Mouse (Mus musculus): ENCODE data around the gene Vav2. TPM values are rescaled to one million over a fixed set of nuclear protein-coding genes. Genes with fewer than 3 reads are reported as not detected.
A peak's percentile ranks its signal among the peaks of the same experiment; 100 is the strongest.

Vav2 gene
- polyA plus RNA-seq, 1 experiment from 2014 or later = 5.8 TPM

- H3K9ac ChIP-seq = no peak overlapping the region
- no peak overlapping the region; the same call in 1 of the 2 replicates for H3K27ac ChIP-seq (replicated peaks)
- no peak overlapping the region for H3K4me3 ChIP-seq (replicated peaks)
- no peak overlapping the region for H3K4me2 ChIP-seq (replicated peaks)
- ATAC-seq (ENCODE audit: insufficient number of reproducible peaks, low FRiP score, low TSS enrichment, low read depth) = peak; percentile 29; the same call in 1 of the 2 replicates
- no peaks in the 10 kb centered on the region for H3K27me3 ChIP-seq
- whole genome bisulfite sequencing = 10% methylated on average over 3 of the region's 3 CpGs
- no peaks in the 10 kb centered on the region for H3K9me3 ChIP-seq (replicated peaks)
- H3K4me1 ChIP-seq = peaks cover 8% of the 10 kb centered on the region
- H3K36me3 ChIP-seq = peaks cover 29% of the 10 kb centered on the region; the same call in 1 of the 2 replicates
These were observed 137.8 kb downstream of the Vav2 start for GRCm38 (mm10) chr2:27289019-27289418.

- Histone ChIP-seq H3K4me2 (replicated peaks) (no peak overlapping the region), H3K27me3 (no peaks in the 10 kb centered on the region), H3K4me1 (peaks cover 8% of the 10 kb centered on the region), H3K27ac (replicated peaks) (no peak overlapping the region), H3K9me3 (replicated peaks) (no peaks in the 10 kb centered on the region), H3K9ac (no peak overlapping the region), H3K4me3 (replicated peaks) (no peak overlapping the region), H3K36me3 (peaks cover 32% of the 10 kb centered on the region; the same call in 1 of the 2 replicates)
- WGBS = 66% methylated on average over 7 of the region's 7 CpGs
- ATAC-seq (ENCODE audit: insufficient number of reproducible peaks, low FRiP score, low TSS enrichment, low read depth) = no peak; the same call in 1 of the 2 replicates
These were observed 139.7 kb downstream of the Vav2 start for GRCm38 (mm10) chr2:27286971-27287710.

- Histone ChIP-seq H3K4me2 (replicated peaks) (no peak overlapping the region), H3K4me1 (peaks cover 8% of the 10 kb centered on the region), H3K4me3 (replicated peaks) (no peak overlapping the region), H3K9ac (no peak overlapping the region), H3K27ac (replicated peaks) (no peak overlapping the region), H3K9me3 (replicated peaks) (no peaks in the 10 kb centered on the region), H3K27me3 (no peaks in the 10 kb centered on the region), H3K36me3 (peaks cover 35% of the 10 kb centered on the region; the same call in 1 of the 2 replicates)
- ATAC-seq (ENCODE audit: insufficient number of reproducible peaks, low FRiP score, low TSS enrichment, low read depth) = no peak
- 66% methylated on average over 7 of the region's 7 CpGs for WGBS
These were observed 142.4 kb downstream of the Vav2 start for GRCm38 (mm10) chr2:27284441-27284840.

- Histone ChIP-seq H3K27me3 (no peaks in the 10 kb centered on the region), H3K9ac (no peak overlapping the region), H3K4me2 (replicated peaks) (no peak overlapping the region), H3K27ac (replicated peaks) (no peak overlapping the region), H3K36me3 (peaks cover 46% of the 10 kb centered on the region), H3K4me1 (no peaks in the 10 kb centered on the region), H3K9me3 (replicated peaks) (no peaks in the 10 kb centered on the region), H3K4me3 (replicated peaks) (no peak overlapping the region)
- ATAC-seq (ENCODE audit: insufficient number of reproducible peaks, low FRiP score, low TSS enrichment, low read depth) = no peak
- WGBS = 89% methylated on average over 9 of the region's 9 CpGs
These were observed 145.1 kb downstream of the Vav2 start for GRCm38 (mm10) chr2:27281771-27282170.

GRCm38 (mm10) chr2:27280920-27281611 is 145.8 kb downstream of the Vav2 start:
- Histone ChIP-seq H3K27me3 (no peaks in the 10 kb centered on the region), H3K36me3 (peaks cover 47% of the 10 kb centered on the region)
- WGBS = 68% methylated on average over 13 of the region's 13 CpGs

GRCm38 (mm10) chr2:27278859-27279258 is 148.0 kb downstream of the Vav2 start:
- Histone ChIP-seq H3K27ac (replicated peaks) (no peak overlapping the region), H3K36me3 (peaks cover 55% of the 10 kb centered on the region), H3K27me3 (no peaks in the 10 kb centered on the region), H3K4me2 (replicated peaks) (no peak overlapping the region), H3K4me3 (replicated peaks) (no peak overlapping the region), H3K9me3 (replicated peaks) (no peaks in the 10 kb centered on the region), H3K4me1 (no peaks in the 10 kb centered on the region), H3K9ac (no peak overlapping the region)
- WGBS = 87% methylated on average over 7 of the region's 7 CpGs
- no peak for ATAC-seq (ENCODE audit: insufficient number of reproducible peaks, low FRiP score, low TSS enrichment, low read depth)

More at GRCm38 (mm10) chr2:27280920-27281611, 145.8 kb downstream of the Vav2 start:
- Histone ChIP-seq H3K9ac (no peak overlapping the region), H3K4me2 (replicated peaks) (no peak overlapping the region), H3K4me1 (no peaks in the 10 kb centered on the region), H3K27ac (replicated peaks) (no peak overlapping the region), H3K4me3 (replicated peaks) (no peak overlapping the region), H3K9me3 (replicated peaks) (no peaks in the 10 kb centered on the region)
- no peak for ATAC-seq (ENCODE audit: insufficient number of reproducible peaks, low FRiP score, low TSS enrichment, low read depth)

GRCm38 (mm10) chr2:27268325-27268724 is 158.5 kb downstream of the Vav2 start:
- Histone ChIP-seq H3K27ac (replicated peaks) (no peak overlapping the region), H3K27me3 (no peaks in the 10 kb centered on the region), H3K4me2 (replicated peaks) (no peak overlapping the region), H3K9ac (no peak overlapping the region), H3K4me3 (replicated peaks) (no peak overlapping the region), H3K36me3 (peaks cover 55% of the 10 kb centered on the region), H3K9me3 (replicated peaks) (no peaks in the 10 kb centered on the region), H3K4me1 (no peaks in the 10 kb centered on the region)
- no peak for ATAC-seq (ENCODE audit: insufficient number of reproducible peaks, low FRiP score, low TSS enrichment, low read depth)
- WGBS = 50% methylated on average over 2 of the region's 2 CpGs

GRCm38 (mm10) chr2:27265819-27266218 is 161.0 kb downstream of the Vav2 start:
- Histone ChIP-seq H3K9ac (no peak overlapping the region), H3K27ac (replicated peaks) (no peak overlapping the region), H3K36me3 (peaks cover 41% of the 10 kb centered on the region), H3K4me1 (no peaks in the 10 kb centered on the region), H3K4me2 (replicated peaks) (no peak overlapping the region), H3K4me3 (replicated peaks) (no peak overlapping the region), H3K27me3 (no peaks in the 10 kb centered on the region), H3K9me3 (replicated peaks) (no peaks in the 10 kb centered on the region)
- no peak for ATAC-seq (ENCODE audit: insufficient number of reproducible peaks, low FRiP score, low TSS enrichment, low read depth)
- 84% methylated on average over 3 of the region's 3 CpGs for WGBS

GRCm38 (mm10) chr2:27262984-27263383 is 163.8 kb downstream of the Vav2 start:
- 78% methylated on average over 4 of the region's 4 CpGs for WGBS
- Histone ChIP-seq H3K9ac (no peak overlapping the region), H3K4me2 (replicated peaks) (no peak overlapping the region), H3K4me3 (replicated peaks) (no peak overlapping the region), H3K9me3 (replicated peaks) (no peaks in the 10 kb centered on the region), H3K4me1 (no peaks in the 10 kb centered on the region), H3K36me3 (peaks cover 18% of the 10 kb centered on the region), H3K27ac (replicated peaks) (no peak overlapping the region), H3K27me3 (no peaks in the 10 kb centered on the region)
- ATAC-seq (ENCODE audit: insufficient number of reproducible peaks, low FRiP score, low TSS enrichment, low read depth) = no peak

GRCm38 (mm10) chr2:27251434-27251833 is 175.4 kb downstream of the Vav2 start:
- H3K9ac ChIP-seq = no peak overlapping the region
- no peak overlapping the region for H3K4me2 ChIP-seq (replicated peaks)
- H3K27me3 ChIP-seq = no peaks in the 10 kb centered on the region
- H3K4me3 ChIP-seq (replicated peaks) = no peak overlapping the region
- H3K4me1 ChIP-seq = peaks cover 12% of the 10 kb centered on the region
- no peak for ATAC-seq (ENCODE audit: insufficient number of reproducible peaks, low FRiP score, low TSS enrichment, low read depth)
- no peak overlapping the region for H3K27ac ChIP-seq (replicated peaks)
- H3K9me3 ChIP-seq (replicated peaks) = no peaks in the 10 kb centered on the region
- no peaks in the 10 kb centered on the region for H3K36me3 ChIP-seq

- H3K36me3 ChIP-seq = no peaks in the 10 kb centered on the region
- H3K9me3 ChIP-seq (replicated peaks) = no peaks in the 10 kb centered on the region
- WGBS = 65% methylated on average over 2 of the region's 2 CpGs
- H3K4me2 ChIP-seq (replicated peaks) = peak within 1 kb of the TSS; percentile 34
- H3K27ac ChIP-seq (replicated peaks) = peak within 1 kb of the TSS; percentile 39; the same call in 1 of the 2 replicates
- ATAC-seq (ENCODE audit: insufficient number of reproducible peaks, low FRiP score, low TSS enrichment, low read depth) = no peak
- no peaks in the 10 kb centered on the region for H3K27me3 ChIP-seq
- H3K9ac ChIP-seq = no peak within 1 kb of the TSS
- H3K4me3 ChIP-seq (replicated peaks) = no peak within 1 kb of the TSS
- H3K4me1 ChIP-seq = peaks cover 12% of the 10 kb centered on the region
These were observed 178.6 kb downstream of the Vav2 start, which contains the start of gene Sardh for GRCm38 (mm10) chr2:27248211-27248610. TSS of gene Sardh (minus strand) at chr2:27248337.
